Mouse (Mus musculus): ENCODE results near the gene Gm9958. TPM values are rescaled to one million over a fixed set of nuclear protein-coding genes. Genes with fewer than 3 reads are reported as not detected.

The Gm9958 gene
- total RNA-seq, 2 experiments from 2014 or later = 0.57 to 1.1 TPM

DNA sequence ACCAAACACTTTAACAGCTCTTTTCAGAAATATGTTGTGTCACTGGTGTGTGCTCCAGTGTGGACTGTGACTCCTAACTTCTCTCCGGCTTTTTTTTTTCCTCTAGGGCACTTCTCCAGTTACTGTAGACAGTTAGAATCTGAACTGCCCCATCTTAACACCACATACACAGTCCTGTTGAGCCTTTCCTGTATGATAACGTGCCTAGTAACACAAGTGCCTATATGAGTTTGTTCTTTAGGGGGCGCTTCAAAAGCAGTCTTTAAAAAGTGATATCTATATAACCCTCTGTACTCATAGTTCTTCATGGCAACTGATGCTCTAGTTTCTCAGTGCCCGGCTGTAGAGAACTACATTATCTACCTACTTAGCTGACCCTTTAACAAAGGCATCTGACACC, 27.3 kb downstream of the Gm9958 start:
- no peak for DNase-seq (ENCODE audit: low spot score)
- intact Hi-C loops (cut with DNase I) = no loop called here

DNA sequence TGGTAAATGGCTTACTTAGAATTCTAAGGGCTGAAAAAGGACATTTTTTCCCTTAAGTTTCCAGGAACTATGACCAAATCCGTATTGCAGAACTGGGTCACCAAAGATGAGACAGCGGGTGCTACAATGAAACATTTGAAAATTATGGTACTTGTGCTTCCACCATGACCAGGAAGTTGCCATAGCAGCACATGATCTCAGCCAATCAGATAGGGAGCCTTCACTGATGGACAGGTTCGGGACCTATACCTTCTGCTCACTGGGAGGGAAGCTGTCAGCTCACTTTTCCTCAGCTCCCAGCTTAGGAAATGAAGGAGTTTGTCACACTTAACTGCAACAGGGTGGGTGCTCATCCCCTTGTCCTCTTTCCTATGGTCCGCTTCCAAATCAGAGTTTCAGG, 29.8 kb downstream of the Gm9958 start:
- intact Hi-C loops (cut with DNase I) = no loop called here
- no peak for DNase-seq (ENCODE audit: low spot score)

DNA sequence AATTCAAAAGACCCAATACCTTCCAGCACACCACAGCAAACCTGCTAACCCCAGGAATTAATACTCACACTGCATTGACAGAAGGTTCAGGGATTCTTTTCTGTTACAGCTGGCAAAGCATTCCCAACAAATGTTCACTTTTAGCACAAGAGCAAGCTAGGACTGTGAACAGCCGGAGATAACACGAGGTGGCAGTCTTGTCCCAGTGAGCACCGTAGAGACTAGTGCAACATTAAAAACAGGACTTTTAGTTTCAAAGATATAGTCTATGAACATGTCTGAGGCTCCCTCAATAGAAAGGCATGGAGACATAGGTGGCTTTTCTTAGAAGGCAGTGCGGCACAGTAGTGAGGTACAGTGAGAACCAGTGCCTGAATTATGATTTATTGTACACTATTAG, 38.2 kb downstream of the Gm9958 start:
- DNase-seq (ENCODE audit: low spot score) = no peak
- intact Hi-C loops (cut with DNase I) = loop anchor here (5.0 kb wide), 2 partner anchors 182 to 247 kb away; no protein-coding TSS in a partner anchor

DNA sequence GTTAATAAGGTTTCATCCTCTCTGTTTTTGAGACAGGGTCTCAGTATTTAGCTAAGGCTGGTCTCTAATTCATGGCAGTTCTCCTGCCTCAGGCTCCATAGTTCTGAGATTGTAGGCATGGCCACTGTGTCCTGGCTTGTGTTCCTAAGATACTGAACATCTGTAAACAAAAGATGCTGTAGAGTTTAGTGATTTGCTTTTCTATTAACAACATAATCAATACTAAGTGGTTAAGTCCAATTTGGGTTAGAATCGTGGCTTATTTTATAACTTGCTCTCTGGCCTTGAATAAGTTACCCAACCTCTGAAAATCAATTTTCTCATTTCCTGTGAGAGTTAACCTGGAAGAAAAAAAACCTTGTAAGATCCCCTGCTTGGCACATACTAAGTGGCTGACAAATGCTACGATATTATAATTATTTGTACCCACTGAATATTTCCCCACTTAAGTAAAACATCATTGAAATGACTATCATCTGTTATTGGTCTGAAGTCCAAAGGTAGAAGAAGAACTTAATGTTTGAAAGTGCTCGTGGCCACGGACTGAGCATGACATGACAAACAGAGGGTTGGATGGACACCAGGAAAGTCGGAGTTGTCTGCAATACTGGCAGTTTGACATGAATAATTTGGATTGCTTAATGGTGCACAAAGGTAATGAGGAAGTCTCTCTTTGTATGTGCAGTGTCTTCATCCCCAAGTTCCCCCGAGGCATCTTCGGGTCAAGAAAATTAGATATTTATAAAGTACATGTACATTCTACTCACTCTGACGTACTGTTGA, 47.3 kb downstream of the Gm9958 start:
- intact Hi-C loops (cut with DNase I) = no loop called here
- no peak for DNase-seq (ENCODE audit: low spot score)

DNA sequence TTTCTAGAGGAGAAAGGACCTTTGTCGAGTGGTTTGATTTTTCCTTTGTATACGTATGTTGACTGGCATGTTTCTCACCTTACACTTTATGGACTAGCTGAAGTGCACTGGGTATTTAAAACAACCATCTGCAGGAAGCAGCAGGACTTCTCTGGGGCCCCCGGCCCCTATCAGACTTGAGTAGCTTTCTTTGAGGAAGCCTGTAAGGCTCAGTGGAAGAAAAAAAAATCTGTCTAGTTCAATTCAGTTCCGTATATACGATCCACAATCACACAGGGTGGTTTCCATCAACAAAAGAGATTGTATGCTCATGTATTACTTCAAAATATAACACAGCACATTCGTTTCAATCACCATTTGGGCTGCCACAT, 47.9 kb downstream of the Gm9958 start:
- no peak for DNase-seq (ENCODE audit: low spot score)
- intact Hi-C loops (cut with DNase I) = no loop called here

Other genes starting within 250 kb of the Gm9958 start
- gene Cox18, start 143.2 kb upstream of the Gm9958 start, total RNA-seq (2021) = 10 to 100 TPM; 12.2 to 13.0 TPM
- 10 to 100 TPM; 60.5 to 65.7 TPM for gene Ankrd17, start 627 bp upstream of the Gm9958 start, total RNA-seq (2021)
- not detected for gene Alb, start 93.7 kb downstream of the Gm9958 start, total RNA-seq (2021)
- gene Afp, start 123.5 kb downstream of the Gm9958 start, total RNA-seq (2021) = not detected
- not detected for gene Afm, start 151.7 kb downstream of the Gm9958 start, total RNA-seq (2021)
- not detected for gene 5830473C10Rik, start 193.9 kb downstream of the Gm9958 start, total RNA-seq (2021)